Mouse (Mus musculus): ENCODE data around the gene Trabd2b.

Gene Trabd2b

GRCm38 (mm10) chr4:114542136-114542535 lies 135.6 kb downstream of the Trabd2b start:
- DNase-seq (ENCODE audit: low spot score) = no peak

GRCm38 (mm10) chr4:114545481-114546200 lies 139.1 kb downstream of the Trabd2b start:
- DNase-seq (ENCODE audit: low spot score) = no peak

GRCm38 (mm10) chr4:114547658-114548448 lies 141.3 kb downstream of the Trabd2b start:
- no peak for DNase-seq (ENCODE audit: low spot score)

GRCm38 (mm10) chr4:114549487-114549886 lies 143.0 kb downstream of the Trabd2b start:
- DNase-seq (ENCODE audit: low spot score) = peak; percentile 31

- no peak for DNase-seq (ENCODE audit: low spot score)
These were observed 144.1 kb downstream of the Trabd2b start for GRCm38 (mm10) chr4:114550471-114551156.

- DNase-seq (ENCODE audit: low spot score) = no peak
These were observed 150.4 kb downstream of the Trabd2b start for GRCm38 (mm10) chr4:114556880-114557279.

- DNase-seq (ENCODE audit: low spot score) = no peak
These were observed 151.2 kb downstream of the Trabd2b start for GRCm38 (mm10) chr4:114557731-114558130.

GRCm38 (mm10) chr4:114558487-114558886 lies 152.0 kb downstream of the Trabd2b start:
- no peak for DNase-seq (ENCODE audit: low spot score)

- DNase-seq (ENCODE audit: low spot score) = no peak
These were observed 154.2 kb downstream of the Trabd2b start for GRCm38 (mm10) chr4:114560638-114561216.

GRCm38 (mm10) chr4:114564131-114564695 lies 157.7 kb downstream of the Trabd2b start:
- no peak for DNase-seq (ENCODE audit: low spot score)

- DNase-seq (ENCODE audit: low spot score) = no peak
These were observed 161.1 kb downstream of the Trabd2b start for GRCm38 (mm10) chr4:114567594-114567993.

GRCm38 (mm10) chr4:114568081-114568605 lies 161.6 kb downstream of the Trabd2b start:
- DNase-seq (ENCODE audit: low spot score) = no peak

GRCm38 (mm10) chr4:114578153-114578950 lies 171.8 kb downstream of the Trabd2b start:
- no peak for DNase-seq (ENCODE audit: low spot score)

GRCm38 (mm10) chr4:114583546-114584144 lies 177.1 kb downstream of the Trabd2b start:
- no peak for DNase-seq (ENCODE audit: low spot score)

- no peak for DNase-seq (ENCODE audit: low spot score)
These were observed 178.2 kb downstream of the Trabd2b start for GRCm38 (mm10) chr4:114584686-114585085.

- DNase-seq (ENCODE audit: low spot score) = no peak
These were observed 187.2 kb downstream of the Trabd2b start for GRCm38 (mm10) chr4:114593554-114594215.

- DNase-seq (ENCODE audit: low spot score) = no peak
These were observed 188.7 kb downstream of the Trabd2b start for GRCm38 (mm10) chr4:114595188-114595701.

- peak; percentile 1 for DNase-seq (ENCODE audit: low spot score)
These were observed 192.6 kb downstream of the Trabd2b start for GRCm38 (mm10) chr4:114599121-114599520.

- DNase-seq (ENCODE audit: low spot score) = no peak
These were observed 194.9 kb downstream of the Trabd2b start for GRCm38 (mm10) chr4:114601201-114602009.

Measured in c-Kit-positive CD71-positive TER-119-positive erythroid progenitor cells, embryonic 14.5 days (primary cell).